Mouse (Mus musculus): ENCODE data around the gene Tyk2.

DNA sequence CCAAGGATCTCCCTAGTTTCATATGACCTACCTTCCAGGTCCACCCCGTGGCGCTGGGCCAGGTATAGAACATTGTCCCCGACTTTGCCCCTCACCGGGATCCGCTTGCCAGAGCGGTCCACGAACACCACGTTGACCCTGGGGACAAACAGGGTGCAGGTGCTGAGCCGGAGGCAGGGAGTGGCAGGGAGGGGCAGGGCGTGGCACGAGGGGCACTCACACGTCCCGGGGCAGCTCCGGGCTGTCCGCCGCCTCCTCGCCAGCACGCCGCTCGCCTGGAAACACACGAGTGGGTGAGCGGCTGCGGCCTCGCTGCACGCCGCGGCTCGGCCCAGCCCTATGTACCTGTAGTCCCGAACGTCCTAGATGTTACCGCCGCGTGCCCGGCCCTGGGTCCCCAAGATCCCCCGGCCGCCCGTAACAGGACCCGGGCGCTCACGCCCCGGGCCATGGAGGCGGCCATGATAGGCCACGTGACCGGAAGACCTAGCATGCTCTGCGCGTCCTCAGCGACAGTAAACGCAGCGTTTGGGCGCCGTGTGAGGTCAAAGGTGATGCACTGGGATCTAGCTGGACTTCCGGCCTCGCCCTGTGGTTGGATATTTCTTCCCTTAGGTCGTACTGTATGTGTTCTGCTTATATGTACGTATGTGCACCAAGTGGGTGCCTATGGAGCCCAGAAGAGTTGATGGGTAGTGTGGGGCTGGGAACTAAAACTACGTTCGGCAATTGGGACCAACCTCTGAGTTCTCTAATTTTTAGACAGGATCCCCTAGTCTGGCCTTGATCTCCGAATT, 57.8 kb downstream of the Tyk2 start, which contains the start of the genes Gm49373 and Fdx1l:
- no peak for TF ChIP-seq POLR2A (IDR thresholded peaks at IDR 0.05; ENCODE audit: control insufficient read depth, extremely low read depth, insufficient read depth, low read length, poor library complexity)
- peak; percentile 42; the same call in 1 of the 2 replicates for TF ChIP-seq CTCF (IDR thresholded peaks at IDR 0.05; ENCODE audit: borderline replicate concordance, control insufficient read depth, extremely low read depth, insufficient read depth, low read length, poor library complexity)
